Mouse (Mus musculus): ENCODE results near the gene Mapkapk3. TPM values are rescaled to one million over a fixed set of nuclear protein-coding genes. Genes with fewer than 3 reads are reported as not detected.

The Mapkapk3 gene
- total and polyA plus RNA-seq, 3 experiments = 29.9 to 39.8 (median 30.1) TPM

DNA sequence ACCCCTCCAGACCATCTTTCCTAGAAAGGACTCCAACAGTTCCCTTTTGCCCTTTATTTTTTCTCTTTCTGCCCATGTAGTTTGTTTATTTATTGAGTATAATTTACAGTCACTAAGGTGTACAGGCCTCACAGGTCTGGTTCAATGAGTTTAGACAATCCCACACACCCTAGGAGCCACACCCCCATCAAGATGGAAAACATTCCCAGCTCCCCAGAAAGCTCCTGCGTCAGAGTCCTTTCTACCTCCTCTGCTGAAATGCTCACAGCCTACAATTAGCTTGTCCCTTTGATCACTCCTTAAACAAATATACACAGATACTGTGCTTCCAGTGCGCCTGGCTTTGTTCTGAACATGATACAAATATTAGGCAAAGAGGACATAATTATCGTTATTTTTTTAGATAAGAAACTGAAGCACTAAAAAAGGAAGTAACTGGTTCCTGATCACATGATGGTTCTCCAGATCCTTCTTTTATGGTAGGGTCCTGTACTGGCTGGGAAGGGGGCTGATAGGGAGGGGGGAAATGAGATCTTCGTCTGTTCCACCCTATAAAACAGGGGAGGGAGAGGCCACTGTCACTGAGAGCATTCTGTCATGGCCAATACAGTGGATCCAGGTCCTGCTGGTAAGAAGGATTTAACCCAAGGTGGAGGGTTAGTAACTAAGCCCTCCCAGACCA, 21.8 kb downstream of the Mapkapk3 start:
- no peaks in the 10 kb centered on the region for H3K9me3 ChIP-seq (replicated peaks; ENCODE audit: low read length)
- dilution Hi-C loops (cut with MboI; ENCODE audit: extremely low pct_ligation_motif_present, extremely low pct_unique_long_range_greater_than_20kb, low sequenced_read_pairs) = no loop called here
- no peaks in the 10 kb centered on the region for H3K79me2 ChIP-seq (replicated peaks; ENCODE audit: control insufficient read depth, extremely low read depth, insufficient read depth, poor library complexity, severe bottlenecking)
- H3K4me2 ChIP-seq (ENCODE audit: insufficient read depth, low read depth, poor library complexity, severe bottlenecking) = no peak overlapping the region
- no peak overlapping the region for H3K27ac ChIP-seq (ENCODE audit: insufficient read depth, low read depth)
- peaks cover 0 to 24% of the 10 kb centered on the region in 2 experiments; a peak in 2 of 4 replicates for H3K4me1 ChIP-seq (ENCODE audit: control insufficient read depth in 1 of 2, insufficient read depth in 2 of 2)
- TF ChIP-seq GABPA (IDR thresholded peaks at IDR 0.05; ENCODE audit: insufficient replicate concordance, low read depth, low read length) (no peak), IRF4 (IDR thresholded peaks at IDR 0.05; ENCODE audit: low read depth, low read length) (no peak), RAD21 (IDR thresholded peaks at IDR 0.05; ENCODE audit: low read depth, low read length) (no peak), RCOR1 (conservative IDR thresholded peaks at IDR 0.05; ENCODE audit: low read depth, low read length) (no peak), ETS1 (conservative IDR thresholded peaks at IDR 0.05; ENCODE audit: low read depth, low read length) (no peak), ZNF384 (IDR thresholded peaks at IDR 0.05; ENCODE audit: low read depth, low read length) (no peak), TBP (conservative IDR thresholded peaks at IDR 0.05; ENCODE audit: low read depth, low read length) (no peak)
- no peak for DNase-seq (ENCODE audit: extremely low read depth)
- no peak overlapping the region for H3K4me3 ChIP-seq (replicated peaks in 1 of 3; ENCODE audit: low read depth in 2 of 3, low read length in 2 of 3, poor library complexity in 1 of 3)
- H3K27me3 ChIP-seq (replicated peaks) = no peaks in the 10 kb centered on the region
- in situ Hi-C loops (cut with MboI; ENCODE audit: low pct_ligation_motif_present, low pct_unique_long_range_greater_than_20kb, low sequenced_read_pairs) = no loop called here
- no peak overlapping the region for H3K9ac ChIP-seq (ENCODE audit: insufficient read depth, low read depth)
- peaks cover 3 to 58% of the 10 kb centered on the region in 2 experiments for H3K36me3 ChIP-seq (replicated peaks in 1 of 2; ENCODE audit: control insufficient read depth in 1 of 2, insufficient read depth in 1 of 2, low read length in 1 of 2)

DNA sequence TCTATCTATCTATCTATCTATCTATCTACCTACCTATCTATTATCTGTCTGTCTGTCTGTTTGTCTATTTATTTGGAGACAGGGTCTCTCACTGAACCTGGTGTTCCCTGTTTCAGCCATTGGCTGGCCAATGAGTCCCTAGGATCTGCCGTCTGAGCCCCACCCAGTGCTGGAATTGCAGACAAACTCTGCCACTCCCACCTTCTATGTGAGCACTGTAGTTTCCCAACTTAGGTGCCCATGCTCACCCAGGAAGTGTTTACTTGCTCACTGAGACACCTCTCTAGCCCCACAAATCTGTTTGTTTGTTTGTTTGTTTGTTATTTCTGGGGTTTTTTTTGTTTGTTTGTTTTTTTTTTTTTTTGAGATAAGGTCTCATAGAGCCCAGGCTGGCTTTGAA, 22.6 kb downstream of the Mapkapk3 start:
- DNase-seq (ENCODE audit: extremely low read depth) = no peak
- H3K36me3 ChIP-seq (replicated peaks in 1 of 2; ENCODE audit: control insufficient read depth in 1 of 2, insufficient read depth in 1 of 2, low read length in 1 of 2) = peaks cover 7 to 61% of the 10 kb centered on the region in 2 experiments
- TF ChIP-seq BHLHE40 (IDR thresholded peaks at IDR 0.05; ENCODE audit: low read depth, low read length) (no peak), MAZ (IDR thresholded peaks at IDR 0.05; ENCODE audit: low read depth, low read length) (no peak), POLR2A (IDR thresholded peaks at IDR 0.05; ENCODE audit: low read depth, low read length) (no peak), UBTF (IDR thresholded peaks at IDR 0.05; ENCODE audit: low read depth, low read length) (no peak), TBP (conservative IDR thresholded peaks at IDR 0.05; ENCODE audit: low read depth, low read length) (no peak), HCFC1 (IDR thresholded peaks at IDR 0.05; ENCODE audit: low read depth, low read length) (no peak), PAX5 (IDR thresholded peaks at IDR 0.05; ENCODE audit: low read length) (no peak), POLR2AphosphoS2 (IDR thresholded peaks at IDR 0.05; ENCODE audit: low read depth, low read length) (no peak), ETS1 (conservative IDR thresholded peaks at IDR 0.05; ENCODE audit: low read depth, low read length) (no peak), E2F4 (IDR thresholded peaks at IDR 0.05; ENCODE audit: insufficient replicate concordance, low read depth, low read length) (no peak), MEF2A (IDR thresholded peaks at IDR 0.05; ENCODE audit: borderline replicate concordance, low read depth, low read length) (no peak), NRF1 (IDR thresholded peaks at IDR 0.05; ENCODE audit: low read depth, low read length) (no peak), EP300 (IDR thresholded peaks at IDR 0.05; ENCODE audit: low read length) (no peak), ELF1 (IDR thresholded peaks at IDR 0.05; ENCODE audit: low read depth, low read length) (no peak)
- no peak overlapping the region for H3K9ac ChIP-seq (ENCODE audit: insufficient read depth, low read depth)
- peaks cover 0 to 32% of the 10 kb centered on the region in 2 experiments; a peak in 2 of 4 replicates for H3K4me1 ChIP-seq (ENCODE audit: control insufficient read depth in 1 of 2, insufficient read depth in 2 of 2)
- in situ Hi-C loops (cut with MboI; ENCODE audit: low pct_ligation_motif_present, low pct_unique_long_range_greater_than_20kb, low sequenced_read_pairs) (no loop called here), dilution Hi-C loops (cut with MboI; ENCODE audit: extremely low pct_ligation_motif_present, extremely low pct_unique_long_range_greater_than_20kb, low sequenced_read_pairs) (no loop called here)
- no peaks in the 10 kb centered on the region for H3K9me3 ChIP-seq (replicated peaks; ENCODE audit: low read length)
- H3K27me3 ChIP-seq (replicated peaks) = no peaks in the 10 kb centered on the region
- no peak overlapping the region for H3K4me3 ChIP-seq (replicated peaks in 1 of 3; ENCODE audit: low read depth in 2 of 3, low read length in 2 of 3, poor library complexity in 1 of 3)
- no peaks in the 10 kb centered on the region for H3K79me2 ChIP-seq (replicated peaks; ENCODE audit: control insufficient read depth, extremely low read depth, insufficient read depth, poor library complexity, severe bottlenecking)
- no peak overlapping the region for H3K4me2 ChIP-seq (ENCODE audit: insufficient read depth, low read depth, poor library complexity, severe bottlenecking)
- H3K27ac ChIP-seq (ENCODE audit: insufficient read depth, low read depth) = no peak overlapping the region
